Mouse (Mus musculus) erythroblast, adult 5-6 weeks (primary cell): Measurements from ENCODE around the gene Sorbs2. TPM values are rescaled to one million over a fixed set of nuclear protein-coding genes. Genes with fewer than 3 reads are reported as not detected.

Source experiments
- ATAC-seq: replicated peaks from 2 replicates; pipeline ENCODE4 v1.8.0; 2016; ENCODE audit warnings: moderate number of reproducible peaks, mild to moderate bottlenecking, moderate TSS enrichment, inconsistent platforms; ENCODE audit not compliant: poor library complexity, low FRiP score, severe bottlenecking
- total RNA-seq, 2 experiments: library from RNA; stranded (forward) in 1 of 2; stranded (reverse) in 1 of 2; fragments of 150-400 nt in 1 of 2; fragments of 200-764, 138-1000 nt in 1 of 2; gene quantifications; 2 replicates each; pipeline versions ENCODE4 v1.2.3 to v1.2.4; 2015 to 2017; ENCODE audit warnings: low replicate concordance in 2 of 2

Gene Sorbs2
- total RNA-seq, 2 experiments from 2014 or later: 0.09 TPM; not detected in 1

GRCm38 (mm10) chr8:45661605-45662004 is 154.0 kb downstream of the Sorbs2 start:
- ATAC-seq: no peak

DNA sequence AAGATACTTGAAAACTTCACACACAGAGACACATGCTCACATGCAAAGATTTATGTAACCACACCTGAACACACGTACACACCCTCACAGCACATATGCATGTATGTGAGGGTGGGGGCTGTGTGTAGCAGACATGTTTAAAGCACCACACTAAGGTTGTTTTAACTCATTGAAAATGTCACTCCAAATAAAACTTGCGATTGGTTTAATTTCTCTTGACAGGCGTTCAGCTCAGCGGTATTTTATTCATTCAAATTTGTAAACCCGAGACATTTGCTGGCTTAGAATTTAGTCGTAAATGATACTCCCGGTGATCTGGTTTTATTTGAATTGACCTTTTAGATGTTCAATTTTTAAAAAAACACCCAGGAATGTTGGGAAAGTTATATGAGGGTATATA is 158.6 kb downstream of the Sorbs2 start:
- ATAC-seq: no peak

- ATAC-seq: no peak
These were observed 165.6 kb downstream of the Sorbs2 start for GRCm38 (mm10) chr8:45673149-45673548.

DNA sequence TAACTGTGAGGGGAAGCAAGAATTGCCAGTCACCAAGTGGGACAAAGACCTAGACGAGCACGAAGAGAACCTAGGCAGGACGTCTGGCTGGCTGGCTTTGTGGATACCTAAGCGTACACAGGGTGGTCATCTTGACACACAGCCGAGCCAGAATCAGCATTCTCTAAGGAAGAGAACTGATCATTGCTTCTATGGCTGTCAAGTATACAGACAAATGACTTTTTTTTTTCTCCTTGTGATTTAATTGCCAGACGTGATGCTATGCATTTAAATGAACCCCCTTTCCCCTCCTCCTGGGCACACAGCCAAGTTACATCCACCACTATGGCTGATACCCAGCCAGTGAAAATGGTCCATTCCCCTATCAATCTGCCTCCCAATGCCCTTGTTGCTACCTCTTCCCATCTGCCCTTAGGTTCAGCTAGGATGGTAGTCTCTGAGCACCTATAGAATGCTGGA is 168.3 kb downstream of the Sorbs2 start:
- ATAC-seq: no peak

- ATAC-seq: no peak
These were observed 169.7 kb downstream of the Sorbs2 start for GRCm38 (mm10) chr8:45677114-45677853.

- no peak for ATAC-seq
These were observed 170.3 kb downstream of the Sorbs2 start for GRCm38 (mm10) chr8:45677854-45678241.

GRCm38 (mm10) chr8:45681171-45681570 is 173.6 kb downstream of the Sorbs2 start:
- no peak for ATAC-seq

DNA sequence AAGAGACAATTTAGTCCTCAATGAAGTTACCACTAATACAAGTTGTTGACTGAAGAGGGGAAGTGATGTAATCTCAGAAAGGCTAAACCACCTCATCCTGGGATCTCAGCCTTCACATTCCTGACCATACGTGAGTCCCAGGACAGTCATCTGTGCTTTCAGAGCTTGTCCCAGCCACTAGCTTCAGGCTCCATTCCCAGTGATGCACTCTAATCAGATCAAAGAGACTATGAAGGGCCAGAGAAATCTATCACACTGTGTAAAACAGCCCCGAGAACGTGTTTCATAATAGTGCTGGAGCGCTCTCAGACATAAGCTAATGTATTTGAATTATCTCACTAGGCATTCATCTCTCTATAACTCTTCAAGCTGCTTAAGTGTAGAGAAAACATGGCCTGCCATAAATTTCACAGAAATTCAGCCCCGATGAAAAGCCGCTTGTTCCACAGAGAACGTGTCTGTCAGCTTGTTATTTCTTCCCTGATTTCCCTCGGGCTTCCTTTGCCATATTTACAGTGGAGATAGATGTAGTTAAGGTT is 175.3 kb downstream of the Sorbs2 start:
- ATAC-seq: no peak

GRCm38 (mm10) chr8:45687942-45688695 is 180.5 kb downstream of the Sorbs2 start:
- ATAC-seq: no peak

DNA sequence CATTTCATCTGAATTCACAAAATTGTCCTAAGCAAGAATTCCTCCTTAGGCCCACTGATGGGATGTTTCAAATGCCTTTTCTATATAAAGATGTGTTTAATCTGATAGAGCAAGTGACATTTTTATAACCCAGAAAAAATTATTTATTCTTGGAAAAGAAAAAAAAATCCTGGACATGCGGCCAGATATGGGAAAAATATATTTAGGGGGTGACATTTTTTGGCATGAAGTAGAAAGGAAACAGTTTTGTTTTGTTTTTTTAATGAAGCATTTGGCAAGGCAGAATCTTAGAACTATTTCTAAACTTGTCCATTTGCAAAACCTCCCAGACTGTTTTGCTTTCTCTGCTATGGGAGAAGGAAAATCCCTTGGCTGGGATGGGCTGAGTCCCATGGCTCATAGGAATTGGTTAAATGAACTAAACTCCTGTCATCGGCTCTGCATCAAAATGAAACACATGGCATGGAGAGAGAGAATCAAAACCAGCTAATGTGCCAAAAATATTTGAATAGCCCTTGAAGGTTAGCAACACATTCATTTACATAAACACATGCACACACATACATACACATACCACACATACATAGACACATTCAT is 182.1 kb downstream of the Sorbs2 start:
- no peak for ATAC-seq

- no peak for ATAC-seq
These were observed 192.5 kb downstream of the Sorbs2 start for GRCm38 (mm10) chr8:45700100-45700499.

DNA sequence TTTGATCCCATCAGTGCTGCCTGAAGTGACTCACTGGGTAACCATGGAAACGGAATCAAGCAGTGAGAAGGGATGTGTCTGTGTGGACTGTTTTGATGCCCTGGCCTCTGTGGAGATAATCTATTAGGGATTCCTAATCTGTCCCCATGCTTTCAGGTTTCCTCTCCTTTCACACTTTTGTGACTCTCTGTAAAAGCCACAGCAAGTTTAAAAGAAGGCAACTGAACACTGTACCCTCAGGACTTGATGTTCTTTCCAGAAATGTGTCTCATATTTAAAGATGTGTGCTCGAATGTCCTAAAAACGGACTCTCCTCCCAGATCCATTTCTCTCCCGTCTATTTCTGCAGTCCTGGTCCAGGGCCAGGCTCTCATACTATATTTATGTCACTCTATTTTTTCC is 196.1 kb downstream of the Sorbs2 start:
- ATAC-seq: no peak

- ATAC-seq: no peak
These were observed 201.5 kb downstream of the Sorbs2 start for GRCm38 (mm10) chr8:45709098-45709497.

- ATAC-seq: no peak
These were observed 202.1 kb downstream of the Sorbs2 start for GRCm38 (mm10) chr8:45709734-45710133.

GRCm38 (mm10) chr8:45712610-45713009 is 205.0 kb downstream of the Sorbs2 start:
- ATAC-seq: no peak

DNA sequence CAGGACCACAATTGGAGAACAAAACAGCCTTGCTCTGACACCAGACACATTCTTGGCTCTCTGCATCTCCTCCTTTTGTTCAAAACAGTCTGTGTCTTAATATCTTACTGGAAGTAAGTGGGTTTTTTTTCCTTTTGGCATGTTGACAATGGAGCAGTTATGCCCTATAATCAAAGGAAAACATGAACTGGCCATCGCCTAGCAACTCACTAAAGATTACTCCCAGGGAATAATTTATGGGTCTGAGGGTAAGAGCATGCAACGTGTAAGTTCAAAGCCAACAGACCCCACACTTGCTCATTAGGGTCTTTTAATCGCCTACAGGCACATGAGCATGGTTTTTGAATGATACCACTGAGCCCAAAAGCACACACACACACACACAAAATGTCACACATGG is 207.2 kb downstream of the Sorbs2 start:
- no peak for ATAC-seq

- ATAC-seq: no peak
These were observed 207.9 kb downstream of the Sorbs2 start for GRCm38 (mm10) chr8:45715330-45716027.

DNA sequence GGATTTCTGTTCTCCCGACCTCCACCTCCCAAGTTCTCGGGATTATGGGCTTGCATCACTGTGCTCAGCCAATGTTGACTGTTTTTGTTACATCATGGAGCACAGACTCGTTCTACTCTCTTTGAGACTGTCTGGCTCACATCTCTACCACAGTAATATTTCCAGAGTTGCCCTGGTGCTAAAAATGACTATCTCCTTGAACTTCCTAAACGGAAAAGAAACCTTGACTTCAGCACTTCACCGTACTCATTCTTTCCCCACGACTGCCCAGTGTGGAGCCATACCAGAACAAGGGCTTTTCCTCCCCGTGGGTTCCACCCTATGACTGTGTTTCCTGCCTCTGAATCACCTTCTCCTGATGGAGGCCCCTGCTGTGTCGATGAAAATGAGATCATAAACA is 212.2 kb downstream of the Sorbs2 start:
- no peak for ATAC-seq

GRCm38 (mm10) chr8:45724204-45724603 is 216.6 kb downstream of the Sorbs2 start:
- ATAC-seq: no peak

DNA sequence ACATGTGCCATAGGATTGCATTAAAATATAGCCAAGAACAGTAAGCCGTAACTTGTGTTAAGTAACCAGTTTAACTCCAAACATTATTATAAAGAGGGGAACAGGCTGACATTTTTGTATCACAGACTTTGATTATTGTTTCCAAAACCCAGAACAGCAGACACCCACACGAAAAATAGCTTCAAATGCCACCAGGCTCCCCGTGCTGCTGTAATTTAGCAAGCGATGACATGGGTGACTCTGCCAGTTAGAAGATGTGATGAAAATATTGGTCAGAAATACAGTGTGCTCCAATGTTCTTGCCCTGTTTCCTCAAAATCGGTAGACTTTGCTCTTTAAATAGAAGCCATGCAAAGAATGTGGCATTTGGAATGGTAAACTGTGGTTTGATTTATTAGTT is 217.7 kb downstream of the Sorbs2 start:
- no peak for ATAC-seq
